In the genomic region with DNA sequence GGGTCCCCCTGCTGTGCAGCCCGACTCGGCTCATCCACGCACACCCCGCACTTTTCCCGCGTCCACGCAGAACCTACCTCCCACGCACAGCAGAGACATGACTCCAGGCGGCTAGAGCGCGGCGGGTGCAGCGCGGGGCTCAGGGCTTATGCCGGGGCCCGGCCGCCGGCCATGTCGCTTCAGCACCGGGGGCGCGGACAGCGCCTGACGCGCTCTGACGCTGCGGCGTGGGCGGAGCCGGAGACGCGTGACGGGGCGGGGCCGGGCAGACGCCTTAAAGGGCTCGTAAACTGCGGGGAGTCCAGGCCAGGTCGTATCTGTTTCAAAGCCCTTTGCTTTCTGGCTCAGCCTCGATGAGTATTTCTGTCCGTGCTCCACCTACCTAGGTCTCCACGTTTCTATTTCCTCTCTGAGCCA, we compare ENCODE assay signal across 7 mouse cellular contexts. TPM values are rescaled to one million over a fixed set of nuclear protein-coding genes. Genes with fewer than 3 reads are reported as not detected.
DNase-seq lines count a peak whose midpoint lies in the region; ATAC-seq and TF ChIP-seq lines count a peak whose summit lies in the region.

Gene Unc13a (minus strand): TSS at position 209 of the 417 bp plus-strand sequence.

- peaks cover 26% of the 10 kb centered on the region for H3K27me3 ChIP-seq in embryonic facial prominence, embryonic 11.5 days (ENCODE audit: control insufficient read depth, insufficient read depth, low read length)
- H3K27me3 ChIP-seq in limb, embryonic 11.5 days (ENCODE audit: control insufficient read depth, insufficient read depth, low read length) = peaks cover 23% of the 10 kb centered on the region
- peaks cover 23% of the 10 kb centered on the region for H3K27me3 ChIP-seq in midbrain, embryonic 13.5 days
- 0 out of 2 replicates have a peak, but pooled peaks cover 10% of the 10 kb centered on the region for H3K27me3 ChIP-seq in small intestine, adult 2 months (ENCODE audit: control insufficient read depth, insufficient read depth, low read length)

- 0 out of 2 replicates have a peak, but pooled peaks cover 3% of the 10 kb centered on the region for H3K4me1 ChIP-seq in embryonic facial prominence, embryonic 11.5 days (ENCODE audit: control insufficient read depth, insufficient read depth, low read length)
- H3K4me1 ChIP-seq in limb, embryonic 11.5 days (ENCODE audit: control insufficient read depth, insufficient read depth, low read length) = peaks cover 18% of the 10 kb centered on the region
- peaks cover 51% of the 10 kb centered on the region for H3K4me1 ChIP-seq in midbrain, embryonic 13.5 days (replicated peaks)
- peaks cover 16% of the 10 kb centered on the region for H3K4me1 ChIP-seq in small intestine, adult 2 months (ENCODE audit: control insufficient read depth, insufficient read depth, insufficient read length, low read length)

- H3K4me3 ChIP-seq in embryonic facial prominence, embryonic 11.5 days (ENCODE audit: low read depth, low read length) = peak within 1 kb of the TSS; percentile 44
- peak within 1 kb of the TSS; percentile 35 for H3K4me3 ChIP-seq in limb, embryonic 11.5 days (ENCODE audit: low read depth, low read length)
- H3K4me3 ChIP-seq in midbrain, embryonic 13.5 days (replicated peaks) = peak within 1 kb of the TSS; percentile 77
- peak within 1 kb of the TSS; percentile 63 for H3K4me3 ChIP-seq in small intestine, adult 2 months (ENCODE audit: low read depth, low read length)

- WGBS in embryonic facial prominence, embryonic 11.5 days = under 1% methylated on average over 42 of the region's 42 CpGs
- WGBS in limb, embryonic 11.5 days = under 1% methylated on average over 42 of the region's 42 CpGs
- under 1% methylated on average over 42 of the region's 42 CpGs for WGBS in midbrain, embryonic 13.5 days
- WGBS in small intestine, adult 2 months = under 1% methylated on average over 42 of the region's 42 CpGs

- peak within 1 kb of the TSS; percentile 93 for H3K4me2 ChIP-seq in embryonic facial prominence, embryonic 11.5 days (ENCODE audit: low read depth, low read length)
- peak within 1 kb of the TSS; percentile 90 for H3K4me2 ChIP-seq in limb, embryonic 11.5 days (ENCODE audit: low read depth, severe bottlenecking)
- H3K4me2 ChIP-seq in midbrain, embryonic 13.5 days (replicated peaks) = peak within 1 kb of the TSS; percentile 87

- no peak for TF ChIP-seq CTCF in small intestine, adult 2 months (IDR thresholded peaks at IDR 0.05; ENCODE audit: extremely low read depth, insufficient read length, insufficient replicate concordance, low read depth, low read length)

- no peak within 1 kb of the TSS for H3K27ac ChIP-seq in embryonic facial prominence, embryonic 11.5 days (replicated peaks; ENCODE audit: low read depth, low read length)
- H3K27ac ChIP-seq in limb, embryonic 11.5 days (replicated peaks; ENCODE audit: low read depth, low read length) = no peak within 1 kb of the TSS
- peak within 1 kb of the TSS; percentile 90 for H3K27ac ChIP-seq in midbrain, embryonic 13.5 days
- no peak within 1 kb of the TSS for H3K27ac ChIP-seq in small intestine, adult 2 months (ENCODE audit: insufficient read depth, low read depth, low read length)

- no peak within 1 kb of the TSS; the same call in 1 of the 2 replicates for H3K9ac ChIP-seq in embryonic facial prominence, embryonic 11.5 days (replicated peaks; ENCODE audit: low read length)
- peak within 1 kb of the TSS; percentile 30; the same call in 1 of the 2 replicates for H3K9ac ChIP-seq in limb, embryonic 11.5 days (ENCODE audit: low read length)
- H3K9ac ChIP-seq in midbrain, embryonic 13.5 days (replicated peaks) = peak within 1 kb of the TSS; percentile 76

- no peaks in the 10 kb centered on the region for H3K36me3 ChIP-seq in embryonic facial prominence, embryonic 11.5 days (replicated peaks; ENCODE audit: control insufficient read depth, insufficient read depth, low read depth, low read length)
- H3K36me3 ChIP-seq in limb, embryonic 11.5 days (ENCODE audit: control insufficient read depth, insufficient read depth, low read length) = no peaks in the 10 kb centered on the region
- H3K36me3 ChIP-seq in midbrain, embryonic 13.5 days = no peaks in the 10 kb centered on the region
- H3K36me3 ChIP-seq in small intestine, adult 2 months (ENCODE audit: control insufficient read depth, insufficient read depth, low read length) = no peaks in the 10 kb centered on the region

- peak; percentile 36 for ATAC-seq in embryonic facial prominence, embryonic 11.5 days (replicated peaks; ENCODE audit: insufficient number of reproducible peaks, low FRiP score, low TSS enrichment, low read depth)
- peak; percentile 57 for ATAC-seq in limb, embryonic 11.5 days (ENCODE audit: insufficient number of reproducible peaks, low FRiP score, low TSS enrichment, low read depth)
- peak; percentile 71 for ATAC-seq in midbrain, embryonic 13.5 days

- no peak for TF ChIP-seq POLR2A in small intestine, adult 2 months (IDR thresholded peaks at IDR 0.05; ENCODE audit: low read depth, low read length)

- peak; percentile 93 for DNase-seq in adrenal gland, postnatal 25 days
- DNase-seq in embryonic facial prominence, embryonic 11.5 days (ENCODE audit: low spot score) = peak; percentile 93
- DNase-seq in heart, adult 18-20 months = peak; percentile 88 to 92
- peak; percentile 91 for DNase-seq in kidney, adult 18-20 months
- peak; percentile 93 for DNase-seq in limb, embryonic 11.5 days (ENCODE audit: low spot score)

- H3K9me3 ChIP-seq in embryonic facial prominence, embryonic 11.5 days (replicated peaks; ENCODE audit: control insufficient read depth, low read length) = no peaks in the 10 kb centered on the region
- H3K9me3 ChIP-seq in limb, embryonic 11.5 days (ENCODE audit: control insufficient read depth, low read length) = no peaks in the 10 kb centered on the region
- no peaks in the 10 kb centered on the region for H3K9me3 ChIP-seq in midbrain, embryonic 13.5 days

RNA-seq across cellular contexts. Expression of gene Unc13a, which starts in this region (rescaled TPM):
- total RNA-seq in adrenal gland, postnatal 25 days (2021) = 8.3 and 8.4 TPM in 2 replicates
- polyA plus RNA-seq in embryonic facial prominence, embryonic 11.5 days (2014; fragmentation: Nextera tagmentation; extraction: Ambion mirVana) = 1.2 and 1.7 TPM in 2 replicates
- under 1 TPM; 0.55 to 0.87 TPM for total RNA-seq in heart, adult 18-20 months (2021)
- polyA plus RNA-seq in limb, embryonic 11.5 days (2014; fragmentation: Nextera tagmentation; extraction: Ambion mirVana) = 0.50 and 0.59 TPM in 2 replicates
- 17.1 and 18.5 TPM in 2 replicates for polyA plus RNA-seq in midbrain, embryonic 13.5 days (2015; fragmentation: Nextera tagmentation; extraction: Ambion mirVana)
- polyA plus RNA-seq in small intestine, adult 2 months (2012; rRNA removed) = 1.6 TPM in 2 replicates

Comparison
In these comparisons a context has a peak if more than half of its experiments do, and no peak if none do; other contexts are left out.
1. Peak in DNase-seq in heart, adult 18-20 months; RNA of the gene not detected or under 1 TPM.
2. Peak in DNase-seq, ATAC-seq, H3K4me3 ChIP-seq, H3K9ac ChIP-seq and H3K4me2 ChIP-seq in limb, embryonic 11.5 days; RNA of the gene not detected or under 1 TPM.